In the genomic region with DNA sequence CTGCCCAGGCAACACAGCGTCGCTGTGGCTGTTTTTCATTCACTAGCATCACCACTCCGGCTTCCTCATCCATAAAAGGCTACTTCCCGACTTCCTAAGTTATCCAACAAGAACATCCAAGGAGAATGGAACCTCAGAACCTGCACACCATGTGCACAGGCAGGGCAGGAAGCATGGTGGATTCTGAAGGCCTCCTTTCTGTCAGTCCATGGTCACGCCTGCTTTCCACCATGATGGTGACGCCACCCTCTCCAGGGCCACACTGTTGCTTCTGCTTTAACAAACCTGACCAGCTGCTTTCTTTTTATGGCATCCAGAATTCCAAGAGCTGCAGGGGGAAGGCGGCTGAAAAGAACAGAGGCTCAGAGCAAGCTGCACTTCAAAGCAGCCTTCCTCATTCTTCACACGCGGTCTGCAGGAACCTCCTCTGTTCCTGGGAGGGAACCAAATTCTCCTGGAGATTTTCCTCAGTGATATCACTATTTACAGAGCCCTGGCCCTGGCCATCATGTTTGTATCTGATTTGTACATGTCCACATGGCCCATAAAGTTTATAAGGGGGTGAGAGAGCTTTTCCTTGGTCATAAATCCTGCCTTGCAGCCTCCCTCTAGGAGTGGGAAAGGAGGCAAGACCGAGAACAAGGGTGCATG, we compare ENCODE assay signal across 14 mouse cellular contexts.
DNase-seq lines count a peak whose midpoint lies in the region; ATAC-seq and TF ChIP-seq lines count a peak whose summit lies in the region.
"Had no signal": no experiment of that assay in that cellular context is flagged by ENCODE, and none has a peak within 500 bp of the region (broad histone marks: within the 10 kb centered on the region; RNA-seq: fewer than 3 reads in every experiment).

No protein-coding gene starts in this region.

- H3K4me1 ChIP-seq in intestine, embryonic 14.5 days (replicated peaks; ENCODE audit: control insufficient read depth, insufficient read depth, low read length), result peaks cover 25% of the 10 kb centered on the region
- H3K4me1 ChIP-seq in intestine, postnatal 0 days (replicated peaks; ENCODE audit: control insufficient read depth, insufficient read depth, low read length), result no peaks in the 10 kb centered on the region
- peaks cover 80% of the 10 kb centered on the region for H3K4me1 ChIP-seq in midbrain, embryonic 13.5 days (replicated peaks)
- peaks cover 63% of the 10 kb centered on the region for H3K4me1 ChIP-seq in midbrain, embryonic 14.5 days (ENCODE audit: control insufficient read depth, insufficient read depth, low read length)
- peaks cover 46% of the 10 kb centered on the region for H3K4me1 ChIP-seq in embryonic facial prominence, embryonic 15.5 days
- peaks cover 63% of the 10 kb centered on the region for H3K4me1 ChIP-seq in limb, embryonic 12.5 days (replicated peaks)

- no peaks in the 10 kb centered on the region for H3K27me3 ChIP-seq in intestine, embryonic 14.5 days (replicated peaks; ENCODE audit: control insufficient read depth, insufficient read depth, low read length)
- no peaks in the 10 kb centered on the region for H3K27me3 ChIP-seq in intestine, postnatal 0 days (replicated peaks; ENCODE audit: control insufficient read depth, insufficient read depth, low read length)
- no peaks in the 10 kb centered on the region for H3K27me3 ChIP-seq in midbrain, embryonic 13.5 days
- H3K27me3 ChIP-seq in midbrain, embryonic 14.5 days (ENCODE audit: control insufficient read depth, insufficient read depth, low read length), result no peaks in the 10 kb centered on the region
- peaks cover 4% of the 10 kb centered on the region; the same call in 1 of the 2 replicates for H3K27me3 ChIP-seq in embryonic facial prominence, embryonic 15.5 days
- H3K27me3 ChIP-seq in limb, embryonic 12.5 days, result peaks cover 30% of the 10 kb centered on the region

- WGBS in intestine, embryonic 14.5 days, result 49% methylated on average over 10 of the region's 10 CpGs
- 51% methylated on average over 10 of the region's 10 CpGs for WGBS in intestine, postnatal 0 days
- 61% methylated on average over 10 of the region's 10 CpGs for WGBS in midbrain, embryonic 13.5 days
- 60% methylated on average over 10 of the region's 10 CpGs for WGBS in midbrain, embryonic 14.5 days
- WGBS in embryonic facial prominence, embryonic 15.5 days, result 56% methylated on average over 10 of the region's 10 CpGs
- WGBS in limb, embryonic 12.5 days, result 29% methylated on average over 10 of the region's 10 CpGs

- no peaks in the 10 kb centered on the region for H3K9me3 ChIP-seq in intestine, embryonic 14.5 days (ENCODE audit: control insufficient read depth, low read length)
- no peaks in the 10 kb centered on the region for H3K9me3 ChIP-seq in intestine, postnatal 0 days (ENCODE audit: control insufficient read depth)
- no peaks in the 10 kb centered on the region for H3K9me3 ChIP-seq in midbrain, embryonic 13.5 days
- no peaks in the 10 kb centered on the region for H3K9me3 ChIP-seq in midbrain, embryonic 14.5 days (ENCODE audit: control insufficient read depth, low read length)
- no peaks in the 10 kb centered on the region for H3K9me3 ChIP-seq in embryonic facial prominence, embryonic 15.5 days (replicated peaks)
- H3K9me3 ChIP-seq in limb, embryonic 12.5 days, result no peaks in the 10 kb centered on the region

- H3K36me3 ChIP-seq in intestine, embryonic 14.5 days (ENCODE audit: control insufficient read depth, insufficient read depth, low read length), result no peaks in the 10 kb centered on the region
- H3K36me3 ChIP-seq in intestine, postnatal 0 days (ENCODE audit: control insufficient read depth, insufficient read depth), result no peaks in the 10 kb centered on the region
- H3K36me3 ChIP-seq in midbrain, embryonic 13.5 days, result no peaks in the 10 kb centered on the region
- H3K36me3 ChIP-seq in midbrain, embryonic 14.5 days (ENCODE audit: control insufficient read depth, insufficient read depth, low read length), result no peaks in the 10 kb centered on the region
- no peaks in the 10 kb centered on the region for H3K36me3 ChIP-seq in embryonic facial prominence, embryonic 15.5 days
- H3K36me3 ChIP-seq in limb, embryonic 12.5 days, result no peaks in the 10 kb centered on the region

- no peak for TF ChIP-seq CTCF in intestine, postnatal 0 days (IDR thresholded peaks at IDR 0.05; ENCODE audit: low read depth)

- no peak overlapping the region for H3K4me3 ChIP-seq in intestine, embryonic 14.5 days (ENCODE audit: low read depth, low read length)
- no peak overlapping the region for H3K4me3 ChIP-seq in intestine, postnatal 0 days (ENCODE audit: low read depth, low read length)
- H3K4me3 ChIP-seq in midbrain, embryonic 13.5 days (replicated peaks), result no peak overlapping the region
- H3K4me3 ChIP-seq in midbrain, embryonic 14.5 days (replicated peaks; ENCODE audit: low read depth, low read length), result no peak overlapping the region
- H3K4me3 ChIP-seq in embryonic facial prominence, embryonic 15.5 days (replicated peaks), result no peak overlapping the region
- no peak overlapping the region for H3K4me3 ChIP-seq in limb, embryonic 12.5 days (replicated peaks)
- H3K4me3 ChIP-seq: erythroblast, embryonic 14.5 days had no signal

- 0 out of 2 replicates have a peak overlapping the region, but pooled peaks have one; percentile 18 for H3K27ac ChIP-seq in intestine, embryonic 14.5 days (ENCODE audit: low read depth)
- no peak overlapping the region; the same call in 1 of the 2 replicates for H3K27ac ChIP-seq in intestine, postnatal 0 days (ENCODE audit: low read depth, low read length)
- H3K27ac ChIP-seq in midbrain, embryonic 13.5 days, result peak overlapping the region; percentile 26; the same call in 1 of the 2 replicates
- H3K27ac ChIP-seq in midbrain, embryonic 14.5 days (replicated peaks; ENCODE audit: low read depth, low read length), result no peak overlapping the region
- H3K27ac ChIP-seq in embryonic facial prominence, embryonic 15.5 days (replicated peaks), result peak overlapping the region; percentile 68
- peak overlapping the region; percentile 76 for H3K27ac ChIP-seq in limb, embryonic 12.5 days

- DNase-seq in intestine, embryonic 14.5 days (ENCODE audit: low spot score), result no peak
- no peak for DNase-seq in midbrain, embryonic 14.5 days
- DNase-seq in cerebellum, adult 18-20 months, result no peak
- DNase-seq in heart, adult 18-20 months, result no peak
- DNase-seq: adrenal gland, postnatal 14 days; cerebellum, postnatal 14 days; heart, postnatal 10 days; liver, postnatal 0 days; lung, postnatal 4 days had no signal

- no peak overlapping the region for H3K4me2 ChIP-seq in intestine, embryonic 14.5 days (ENCODE audit: low read length)
- no peak overlapping the region for H3K4me2 ChIP-seq in intestine, postnatal 0 days (replicated peaks; ENCODE audit: low read depth)
- H3K4me2 ChIP-seq in midbrain, embryonic 13.5 days (replicated peaks), result no peak overlapping the region
- H3K4me2 ChIP-seq in midbrain, embryonic 14.5 days (ENCODE audit: low read length), result no peak overlapping the region
- H3K4me2 ChIP-seq in embryonic facial prominence, embryonic 15.5 days (replicated peaks), result no peak overlapping the region
- H3K4me2 ChIP-seq in limb, embryonic 12.5 days, result peak overlapping the region; percentile 23; the same call in 1 of the 2 replicates

- H3K9ac ChIP-seq in intestine, embryonic 14.5 days (ENCODE audit: low read length), result no peak overlapping the region
- no peak overlapping the region for H3K9ac ChIP-seq in intestine, postnatal 0 days (ENCODE audit: low read depth, low read length)
- H3K9ac ChIP-seq in midbrain, embryonic 13.5 days (replicated peaks), result no peak overlapping the region
- H3K9ac ChIP-seq in midbrain, embryonic 14.5 days (replicated peaks; ENCODE audit: low read length), result no peak overlapping the region
- no peak overlapping the region for H3K9ac ChIP-seq in embryonic facial prominence, embryonic 15.5 days
- H3K9ac ChIP-seq in limb, embryonic 12.5 days (replicated peaks), result no peak overlapping the region
- H3K9ac ChIP-seq: liver, postnatal 0 days had no signal

- no peak for ATAC-seq in intestine, embryonic 14.5 days (replicated peaks; ENCODE audit: low FRiP score, low TSS enrichment, low read depth)
- no peak for ATAC-seq in intestine, postnatal 0 days
- no peak for ATAC-seq in midbrain, embryonic 13.5 days
- no peak for ATAC-seq in midbrain, embryonic 14.5 days (ENCODE audit: low FRiP score, low TSS enrichment)
- ATAC-seq in embryonic facial prominence, embryonic 15.5 days (ENCODE audit: insufficient number of reproducible peaks, low FRiP score, low TSS enrichment, low read depth), result no peak
- ATAC-seq in limb, embryonic 12.5 days (ENCODE audit: insufficient number of reproducible peaks, insufficient read depth, low FRiP score, low TSS enrichment, low read depth), result 0 out of 2 replicates have a peak, but pooled peaks have one; percentile 19
- ATAC-seq: liver, postnatal 0 days had no signal

Comparison
In these comparisons a context has a peak if more than half of its experiments do, and no peak if none do; other contexts are left out.
1. H3K27ac ChIP-seq: peak in intestine, embryonic 14.5 days (single experiment), midbrain, embryonic 13.5 days (single experiment), embryonic facial prominence, embryonic 15.5 days (single experiment) and limb, embryonic 12.5 days (single experiment); none in intestine, postnatal 0 days (single experiment) and midbrain, embryonic 14.5 days (single experiment).